18 mouse cellular contexts compared by ENCODE assay signal in the genomic region with DNA sequence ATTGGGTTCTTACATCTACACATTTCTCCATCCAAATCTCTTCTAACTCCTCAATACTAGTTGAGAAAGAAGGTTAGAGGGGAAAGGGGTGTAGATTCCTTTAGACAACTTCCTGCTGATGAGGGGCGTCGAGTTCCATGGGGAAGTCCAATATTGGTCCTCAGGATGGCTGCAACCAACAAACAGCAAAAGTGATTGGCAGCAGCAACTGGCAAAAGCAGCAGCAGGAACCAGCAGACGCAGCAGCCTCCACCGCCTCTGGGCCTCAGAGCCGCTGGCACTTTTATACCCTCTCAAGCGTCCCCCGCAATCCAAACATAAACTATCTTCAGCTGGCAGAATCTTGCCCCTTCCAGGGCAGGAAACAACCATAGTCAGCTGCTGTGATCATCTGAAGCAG. TPM values are rescaled to one million over a fixed set of nuclear protein-coding genes. Genes with fewer than 3 reads are reported as not detected.
DNase-seq lines count a peak whose midpoint lies in the region; TF ChIP-seq lines count a peak whose summit lies in the region.
"Had no signal": no experiment of that assay in that cellular context is flagged by ENCODE, and none has a peak within 500 bp of the region (broad histone marks: within the 10 kb centered on the region; RNA-seq: fewer than 3 reads in every experiment).

No protein-coding gene starts in this region.

- peaks cover 12% of the 10 kb centered on the region; the same call in 1 of the 2 replicates for H3K4me1 ChIP-seq in kidney, adult 2 months (ENCODE audit: control insufficient read depth, insufficient read depth, low read length)
- H3K4me1 ChIP-seq: heart, embryonic 15.5 days; hindbrain, embryonic 13.5 days had no signal

- H3K27me3 ChIP-seq in kidney, adult 2 months (replicated peaks; ENCODE audit: control insufficient read depth, insufficient read depth, low read length) = no peaks in the 10 kb centered on the region
- H3K27me3 ChIP-seq: forebrain, embryonic 15.5 days; heart, embryonic 15.5 days; hindbrain, embryonic 13.5 days had no signal

- TF ChIP-seq CTCF in kidney, adult 2 months (conservative IDR thresholded peaks at IDR 0.05; ENCODE audit: insufficient read depth, insufficient read length, low read depth, low read length) = no peak

- H3K4me3 ChIP-seq in kidney, adult 2 months (ENCODE audit: insufficient read depth, low read depth, low read length) = no peak overlapping the region
- H3K4me3 ChIP-seq: forebrain, embryonic 15.5 days; heart, embryonic 15.5 days; hindbrain, embryonic 13.5 days had no signal

- H3K36me3 ChIP-seq in kidney, adult 2 months (ENCODE audit: control insufficient read depth, insufficient read depth, low read length) = no peaks in the 10 kb centered on the region
- H3K36me3 ChIP-seq: forebrain, embryonic 15.5 days; G1E; heart, embryonic 15.5 days; hindbrain, embryonic 13.5 days had no signal

- 48% methylated on average over 7 of the region's 7 CpGs for WGBS in kidney, adult 2 months

- H3K27ac ChIP-seq in kidney, adult 2 months (ENCODE audit: insufficient read depth, low read depth, low read length) = no peak overlapping the region
- H3K27ac ChIP-seq: forebrain, embryonic 15.5 days; heart, embryonic 15.5 days; hindbrain, embryonic 13.5 days had no signal

- DNase-seq in kidney, adult 2 months = peak; percentile 10
- DNase-seq in kidney, adult 8-10 months = no peak
- DNase-seq in kidney, postnatal 14 days = peak; percentile 23
- DNase-seq in kidney, adult 11 months = no peak
- DNase-seq in lung, postnatal 25 days (ENCODE audit: low spot score) = peak; percentile 10
- no peak for DNase-seq in lung, postnatal 36 days
- DNase-seq in B cell, adult 2 months = no peak
- DNase-seq: adrenal gland, adult 8-10 months; adrenal gland, postnatal 36 days; cerebellum, adult 2 months; cerebellum, postnatal 10 days; gastrocnemius, postnatal 36 days; heart, adult 18-20 months; heart, postnatal 14 days had no signal

- TF ChIP-seq POLR2A in kidney, adult 2 months (IDR thresholded peaks at IDR 0.05; ENCODE audit: low read depth, low read length) = no peak

RNA-seq across cellular contexts. Expression of gene Sh3bp4, which starts 58.8 kb away (rescaled TPM):
- polyA plus RNA-seq in kidney, adult 2 months (2012; rRNA removed) = 14.8 and 18.1 TPM in 2 replicates
- polyA plus RNA-seq: G1E had no signal

Comparison
In these comparisons a context has a peak if more than half of its experiments do, and no peak if none do; other contexts are left out.
1. DNase-seq: peak in kidney, adult 2 months (single experiment), kidney, postnatal 14 days (single experiment) and lung, postnatal 25 days (single experiment); none in kidney, adult 8-10 months (0 of 2), kidney, adult 11 months (single experiment), lung, postnatal 36 days (single experiment) and B cell, adult 2 months (0 of 2).